Mouse (Mus musculus) limb, embryonic 12.5 days (tissue): Measurements from ENCODE around the gene Abhd12. TPM values are rescaled to one million over a fixed set of nuclear protein-coding genes. Genes with fewer than 3 reads are reported as not detected.

Experiments
- ATAC-seq: fragments of 200-750 bp; cut with Nextera tagmentation; 2 replicates; pipeline ENCODE4 v1.8.0; 2017; ENCODE audit warnings: low read depth, moderate TSS enrichment; ENCODE audit not compliant: insufficient number of reproducible peaks, insufficient read depth, low FRiP score, low TSS enrichment
- H3K27ac ChIP-seq: fragments of 300-500 bp; sonication (generic); 2 replicates; pipeline ENCODE4 v1.5.1; 2016; ENCODE audit warnings: mild to moderate bottlenecking, moderate library complexity
- H3K27me3 ChIP-seq: fragments of 300-500 bp; sonication (generic); 2 replicates; pipeline ENCODE4 v1.6.1; 2016; ENCODE audit warnings: mild to moderate bottlenecking, moderate library complexity
- H3K36me3 ChIP-seq: fragments of 300-500 bp; sonication (generic); 2 replicates; pipeline ENCODE4 v1.6.1; 2016; ENCODE audit warnings: mild to moderate bottlenecking, moderate library complexity
- H3K4me1 ChIP-seq: fragments of 300-500 bp; sonication (generic); replicated peaks from 2 replicates; pipeline ENCODE4 v1.6.1; 2016
- H3K4me2 ChIP-seq: fragments of 300-500 bp; sonication (generic); 2 replicates; pipeline ENCODE4 v1.6.1; 2016; ENCODE audit warnings: mild to moderate bottlenecking, moderate library complexity
- H3K4me3 ChIP-seq: fragments of 300-500 bp; sonication (generic); replicated peaks from 2 replicates; pipeline ENCODE4 v1.5.1; 2016; ENCODE audit warnings: mild to moderate bottlenecking
- H3K9ac ChIP-seq: fragments of 300-500 bp; sonication (generic); replicated peaks from 2 replicates; pipeline ENCODE4 v1.6.1; 2016; ENCODE audit warnings: mild to moderate bottlenecking, moderate library complexity
- H3K9me3 ChIP-seq: fragments of 300-500 bp; sonication (generic); 2 replicates; pipeline ENCODE4 v1.6.1; 2016; ENCODE audit warnings: mild to moderate bottlenecking, moderate library complexity
- WGBS: fragments of 180-500 bp; shearing (Covaris S2); methylation state at CpG from one replicate; pipeline ENCODE4 v1.1.7; 2016; 5-methylcytosine and 5-hydroxymethylcytosine counted together
- polyA plus RNA-seq: library from polyadenylated mRNA; unstranded; fragments of >200 nt; fragmentation: Nextera tagmentation; extraction: Ambion mirVana; gene quantifications from 2 replicates; pipeline ENCODE4 v1.2.1, GENCODE M21; 2016

Abhd12 gene
- polyA plus RNA-seq, 1 experiment from 2014 or later, result 61.8 TPM

DNA sequence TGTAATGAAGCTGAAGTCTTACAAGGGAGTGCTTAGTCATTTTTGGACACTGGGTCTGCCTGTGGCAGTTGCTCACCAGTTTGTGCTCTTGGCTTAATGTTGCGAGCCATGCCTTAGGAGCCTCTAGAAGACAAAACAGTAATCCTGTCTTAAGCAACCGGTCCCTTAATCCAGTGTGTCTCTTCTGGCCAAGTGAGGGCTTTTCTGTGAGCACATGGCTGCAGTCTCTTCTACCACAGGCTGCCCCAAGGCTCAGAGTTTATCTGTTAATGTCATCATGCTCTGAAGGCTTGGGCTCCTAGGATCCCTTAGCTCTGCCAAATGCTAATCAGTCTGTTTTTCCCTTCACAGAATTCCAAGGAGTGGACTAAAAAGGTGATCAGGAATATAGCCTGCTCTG lies 74.5 kb downstream of the Abhd12 start:
- H3K9ac ChIP-seq, result no peak overlapping the region
- H3K36me3 ChIP-seq, result peaks cover 99% of the 10 kb centered on the region
- 84% methylated on average over 2 of the region's 2 CpGs for WGBS
- no peak for ATAC-seq
- no peak overlapping the region for H3K27ac ChIP-seq
- no peaks in the 10 kb centered on the region for H3K4me1 ChIP-seq
- H3K4me2 ChIP-seq, result no peak overlapping the region
- no peak overlapping the region for H3K4me3 ChIP-seq
- H3K27me3 ChIP-seq, result no peaks in the 10 kb centered on the region
- H3K9me3 ChIP-seq, result no peaks in the 10 kb centered on the region

DNA sequence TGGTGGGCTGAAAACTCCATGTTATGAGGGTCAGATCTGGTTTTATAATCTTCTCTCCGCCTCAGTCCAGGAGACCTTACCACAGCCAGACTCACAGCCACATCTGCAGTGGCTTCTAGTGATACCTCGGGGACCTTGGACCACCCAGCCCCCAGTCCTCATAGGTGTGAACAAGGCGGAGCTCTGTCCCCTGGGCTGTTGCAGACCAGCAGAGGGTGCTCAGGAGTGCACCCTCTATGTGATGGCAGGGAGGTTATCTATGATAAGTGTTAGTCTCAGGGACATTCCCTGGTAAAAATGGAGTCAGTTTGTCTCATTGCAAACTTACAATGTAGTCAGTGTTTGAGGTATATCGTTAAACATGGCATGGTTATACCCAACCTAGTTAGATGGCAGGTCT lies 75.9 kb downstream of the Abhd12 start:
- Histone ChIP-seq H3K4me2 (no peak overlapping the region), H3K27me3 (no peaks in the 10 kb centered on the region), H3K9ac (no peak overlapping the region), H3K36me3 (peaks cover 100% of the 10 kb centered on the region), H3K27ac (no peak overlapping the region), H3K4me3 (no peak overlapping the region), H3K9me3 (no peaks in the 10 kb centered on the region), H3K4me1 (no peaks in the 10 kb centered on the region)
- 78% methylated on average over 4 of the region's 4 CpGs for WGBS
- no peak for ATAC-seq

GRCm38 (mm10) chr2:150828164-150828563 lies 76.4 kb downstream of the Abhd12 start:
- Histone ChIP-seq H3K4me2 (no peak overlapping the region), H3K36me3 (peaks cover 98% of the 10 kb centered on the region), H3K9me3 (no peaks in the 10 kb centered on the region), H3K9ac (no peak overlapping the region), H3K4me3 (no peak overlapping the region), H3K4me1 (no peaks in the 10 kb centered on the region), H3K27ac (no peak overlapping the region), H3K27me3 (no peaks in the 10 kb centered on the region)
- ATAC-seq, result no peak
- 86% methylated on average over 3 of the region's 3 CpGs for WGBS

- no peak overlapping the region for H3K9ac ChIP-seq
- WGBS, result 84% methylated on average over 3 of the region's 3 CpGs
- H3K4me1 ChIP-seq, result no peaks in the 10 kb centered on the region
- peaks cover 97% of the 10 kb centered on the region for H3K36me3 ChIP-seq
- H3K27me3 ChIP-seq, result no peaks in the 10 kb centered on the region
- ATAC-seq, result no peak
- H3K9me3 ChIP-seq, result no peaks in the 10 kb centered on the region
- no peak overlapping the region for H3K4me2 ChIP-seq
- H3K27ac ChIP-seq, result no peak overlapping the region
- H3K4me3 ChIP-seq, result no peak overlapping the region
These were observed 78.1 kb downstream of the Abhd12 start for GRCm38 (mm10) chr2:150826426-150826825.

GRCm38 (mm10) chr2:150822987-150823386 lies 81.6 kb downstream of the Abhd12 start:
- H3K4me2 ChIP-seq, result no peak overlapping the region
- WGBS, result 84% methylated on average over 8 of the region's 8 CpGs
- H3K27ac ChIP-seq, result no peak overlapping the region
- no peak overlapping the region for H3K4me3 ChIP-seq
- H3K4me1 ChIP-seq, result no peaks in the 10 kb centered on the region
- no peaks in the 10 kb centered on the region for H3K27me3 ChIP-seq
- no peak overlapping the region for H3K9ac ChIP-seq
- H3K36me3 ChIP-seq, result peaks cover 91% of the 10 kb centered on the region
- ATAC-seq, result no peak
- no peaks in the 10 kb centered on the region for H3K9me3 ChIP-seq

GRCm38 (mm10) chr2:150820720-150821119 lies 83.8 kb downstream of the Abhd12 start:
- Histone ChIP-seq H3K36me3 (peaks cover 91% of the 10 kb centered on the region), H3K4me2 (no peak overlapping the region), H3K9ac (no peak overlapping the region), H3K9me3 (no peaks in the 10 kb centered on the region), H3K27me3 (no peaks in the 10 kb centered on the region), H3K4me3 (no peak overlapping the region), H3K27ac (no peak overlapping the region), H3K4me1 (no peaks in the 10 kb centered on the region)
- no peak for ATAC-seq
- 94% methylated on average over 8 of the region's 8 CpGs for WGBS

DNA sequence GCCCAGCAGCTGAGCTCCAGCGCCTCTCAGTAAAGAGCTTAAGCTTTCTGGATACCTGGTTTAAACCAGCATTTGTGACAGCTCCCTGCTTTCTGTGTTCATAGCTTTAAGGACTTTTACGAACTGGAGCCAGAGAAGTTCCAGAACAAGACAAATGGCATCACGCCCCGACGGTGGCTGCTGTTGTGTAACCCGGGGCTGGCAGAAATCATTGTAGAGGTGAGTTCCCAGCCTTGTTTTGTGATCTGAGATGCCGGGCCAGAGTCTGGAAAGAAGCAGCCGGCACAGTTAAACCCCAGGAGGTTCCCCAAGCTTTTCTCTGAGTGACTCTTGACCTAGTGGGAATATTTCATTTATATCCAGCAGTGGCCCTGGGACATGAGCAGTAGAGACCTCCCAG lies 85.8 kb downstream of the Abhd12 start:
- ATAC-seq, result no peak
- H3K36me3 ChIP-seq, result peaks cover 91% of the 10 kb centered on the region
- H3K27me3 ChIP-seq, result no peaks in the 10 kb centered on the region
- no peak overlapping the region for H3K4me3 ChIP-seq
- H3K27ac ChIP-seq, result no peak overlapping the region
- WGBS, result 82% methylated on average over 8 of the region's 8 CpGs
- no peaks in the 10 kb centered on the region for H3K9me3 ChIP-seq
- no peak overlapping the region for H3K9ac ChIP-seq
- no peak overlapping the region for H3K4me2 ChIP-seq
- H3K4me1 ChIP-seq, result no peaks in the 10 kb centered on the region

DNA sequence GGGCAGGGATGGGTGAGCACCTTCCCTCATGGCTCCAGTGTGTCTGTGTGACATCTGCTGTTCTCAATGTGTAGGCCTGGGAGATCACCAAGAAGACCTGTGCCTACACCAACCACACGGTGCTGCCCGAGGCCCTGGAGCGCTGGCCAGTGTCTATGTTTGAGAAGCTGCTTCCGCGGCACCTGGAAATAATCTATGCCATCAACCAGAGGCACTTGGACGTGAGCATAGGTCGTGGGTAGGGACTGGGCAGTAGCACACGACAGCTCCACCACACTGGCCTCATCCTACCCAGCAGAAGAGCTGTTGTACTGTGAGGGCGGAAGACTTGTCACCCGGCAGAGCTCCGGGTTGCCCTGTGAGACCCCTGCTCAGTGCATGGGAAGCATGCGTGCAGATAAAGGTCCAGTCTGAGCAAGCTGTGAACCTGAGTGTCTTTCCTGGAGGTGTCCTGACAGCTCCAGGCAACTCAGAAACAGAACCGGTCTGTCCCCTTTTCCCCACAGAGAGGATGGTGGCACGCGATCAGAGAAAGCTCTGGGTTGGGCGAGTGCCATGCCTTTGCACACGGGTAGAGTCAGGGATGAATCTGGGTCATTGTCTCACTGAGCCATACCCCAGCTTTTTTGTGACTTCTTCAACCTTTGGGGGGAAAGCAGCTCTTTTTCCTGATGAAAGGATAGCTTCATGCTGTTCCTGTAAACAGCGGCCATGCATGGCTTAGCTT lies 87.7 kb downstream of the Abhd12 start:
- Histone ChIP-seq H3K4me1 (no peaks in the 10 kb centered on the region), H3K36me3 (peaks cover 94% of the 10 kb centered on the region)

DNA sequence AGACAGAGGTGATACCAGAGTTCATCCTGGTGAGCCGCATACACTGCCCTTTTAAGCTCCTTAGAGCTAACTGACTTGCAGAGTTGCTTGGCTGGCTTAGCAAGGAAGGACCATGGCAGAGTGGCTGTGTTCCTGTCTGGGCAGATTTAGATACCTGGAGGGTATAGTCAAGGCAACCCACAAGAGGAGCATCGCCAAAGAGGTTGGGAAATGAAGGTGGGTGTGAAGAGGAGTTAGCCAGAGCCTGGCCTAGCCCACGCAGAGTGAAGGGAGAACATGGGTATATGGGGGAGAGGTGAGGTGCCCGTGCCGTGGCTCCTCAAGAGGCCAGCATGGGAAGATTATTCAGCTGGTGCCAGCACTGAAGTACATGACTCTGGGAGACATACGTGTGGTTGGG lies 91.7 kb downstream of the Abhd12 start:
- H3K9ac ChIP-seq, result no peak overlapping the region
- H3K36me3 ChIP-seq, result peaks cover 98% of the 10 kb centered on the region
- no peaks in the 10 kb centered on the region for H3K9me3 ChIP-seq
- H3K4me2 ChIP-seq, result no peak overlapping the region
- no peaks in the 10 kb centered on the region for H3K4me1 ChIP-seq
- H3K27ac ChIP-seq, result no peak overlapping the region
- no peak for ATAC-seq
- WGBS, result 97% methylated on average over 6 of the region's 6 CpGs
- H3K4me3 ChIP-seq, result no peak overlapping the region
- H3K27me3 ChIP-seq, result no peaks in the 10 kb centered on the region

More for the DNA sequence above, 87.7 kb downstream of the Abhd12 start:
- Histone ChIP-seq H3K4me3 (no peak overlapping the region), H3K27ac (no peak overlapping the region), H3K27me3 (no peaks in the 10 kb centered on the region), H3K9me3 (no peaks in the 10 kb centered on the region), H3K4me2 (no peak overlapping the region), H3K9ac (no peak overlapping the region)
- no peak for ATAC-seq
- WGBS, result 90% methylated on average over 18 of the region's 18 CpGs

- no peak for ATAC-seq
- Histone ChIP-seq H3K27ac (no peak overlapping the region), H3K36me3 (peaks cover 96% of the 10 kb centered on the region), H3K4me2 (no peak overlapping the region), H3K4me3 (no peak overlapping the region), H3K9ac (no peak overlapping the region), H3K4me1 (no peaks in the 10 kb centered on the region), H3K9me3 (no peaks in the 10 kb centered on the region), H3K27me3 (no peaks in the 10 kb centered on the region)
- WGBS, result 83% methylated on average over 5 of the region's 5 CpGs
These were observed 93.9 kb downstream of the Abhd12 start for GRCm38 (mm10) chr2:150810603-150811002.

DNA sequence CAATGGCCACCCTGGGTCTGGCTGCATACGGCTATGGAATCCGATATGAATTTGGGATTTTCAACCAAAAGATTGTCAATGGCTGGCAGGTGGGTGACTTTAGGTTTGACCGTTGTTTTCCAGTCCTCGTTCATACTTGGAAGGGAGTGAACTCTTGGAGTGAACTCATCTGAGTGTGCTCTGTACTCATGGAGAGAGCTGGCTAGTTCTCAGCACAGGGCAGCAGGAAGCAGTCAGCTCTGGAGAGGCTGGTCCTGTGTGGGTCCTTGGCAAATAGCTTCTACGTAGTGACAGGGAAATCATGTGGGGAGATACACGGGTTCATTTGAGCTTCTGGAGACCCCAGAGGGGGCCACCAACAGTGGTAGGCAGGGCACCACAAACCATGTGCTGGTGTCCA lies 95.7 kb downstream of the Abhd12 start:
- Histone ChIP-seq H3K9me3 (no peaks in the 10 kb centered on the region), H3K36me3 (peaks cover 95% of the 10 kb centered on the region), H3K4me2 (no peak overlapping the region), H3K27ac (no peak overlapping the region), H3K9ac (no peak overlapping the region), H3K4me3 (no peak overlapping the region), H3K27me3 (no peaks in the 10 kb centered on the region), H3K4me1 (no peaks in the 10 kb centered on the region)
- 90% methylated on average over 6 of the region's 6 CpGs for WGBS
- ATAC-seq, result no peak

- Histone ChIP-seq H3K4me1 (no peaks in the 10 kb centered on the region), H3K27ac (no peak overlapping the region), H3K9me3 (no peaks in the 10 kb centered on the region), H3K9ac (no peak overlapping the region), H3K4me2 (no peak overlapping the region), H3K4me3 (no peak overlapping the region), H3K36me3 (peaks cover 90% of the 10 kb centered on the region), H3K27me3 (no peaks in the 10 kb centered on the region)
- ATAC-seq, result no peak
- 87% methylated on average over 6 of the region's 6 CpGs for WGBS
These were observed 96.2 kb downstream of the Abhd12 start for GRCm38 (mm10) chr2:150808381-150808780.
